Mouse (Mus musculus) midbrain, embryonic 15.5 days (tissue): Measurements from ENCODE around the gene Trappc4. TPM values are rescaled to one million over a fixed set of nuclear protein-coding genes. Genes with fewer than 3 reads are reported as not detected.
A peak's percentile ranks its signal among the peaks of the same experiment; 100 is the strongest.

ENCODE experiments used
- ATAC-seq: fragments of 200-750 bp; cut with Nextera tagmentation; replicated peaks from 2 replicates; pipeline ENCODE4 v1.8.0; 2017; ENCODE audit warnings: moderate TSS enrichment
- H3K27ac ChIP-seq: fragments of 300-500 bp; sonication (generic); 2 replicates; pipeline ENCODE4 v1.5.1; 2015; ENCODE audit warnings: mild to moderate bottlenecking, inconsistent platforms
- H3K27me3 ChIP-seq: fragments of 300-500 bp; sonication (generic); replicated peaks from 2 replicates; pipeline ENCODE4 v1.6.1; 2015; ENCODE audit warnings: inconsistent platforms
- H3K36me3 ChIP-seq: fragments of 300-500 bp; sonication (generic); replicated peaks from 2 replicates; pipeline ENCODE4 v1.6.1; 2015; ENCODE audit warnings: inconsistent platforms
- H3K4me1 ChIP-seq: fragments of 300-500 bp; sonication (generic); 2 replicates; pipeline ENCODE4 v1.6.1; 2015; ENCODE audit warnings: inconsistent platforms
- H3K4me2 ChIP-seq: fragments of 300-500 bp; sonication (generic); 2 replicates; pipeline ENCODE4 v1.6.1; 2015; ENCODE audit warnings: inconsistent platforms, mild to moderate bottlenecking, moderate library complexity
- H3K4me3 ChIP-seq: fragments of 300-500 bp; sonication (generic); 2 replicates; pipeline ENCODE4 v1.5.1; 2015; ENCODE audit warnings: mild to moderate bottlenecking, inconsistent platforms
- H3K9ac ChIP-seq: fragments of 300-500 bp; sonication (generic); 2 replicates; pipeline ENCODE4 v1.6.1; 2015; ENCODE audit warnings: mild to moderate bottlenecking, inconsistent platforms
- H3K9me3 ChIP-seq: fragments of 300-500 bp; sonication (generic); 2 replicates; pipeline ENCODE4 v1.6.1; 2016; ENCODE audit warnings: inconsistent platforms
- WGBS: fragments of 180-500 bp; shearing (Covaris S2); methylation state at CpG from one replicate; pipeline ENCODE4 v1.1.7; 2015; ENCODE audit warnings: mixed read lengths; 5-methylcytosine and 5-hydroxymethylcytosine counted together
- polyA plus RNA-seq: library from polyadenylated mRNA; unstranded; fragments of >200 nt; fragmentation: Nextera tagmentation; extraction: Ambion mirVana; gene quantifications from 2 replicates; pipeline ENCODE4 v1.2.1, GENCODE M21; 2015

The Trappc4 gene
- polyA plus RNA-seq, 1 experiment from 2014 or later = 317 TPM

DNA sequence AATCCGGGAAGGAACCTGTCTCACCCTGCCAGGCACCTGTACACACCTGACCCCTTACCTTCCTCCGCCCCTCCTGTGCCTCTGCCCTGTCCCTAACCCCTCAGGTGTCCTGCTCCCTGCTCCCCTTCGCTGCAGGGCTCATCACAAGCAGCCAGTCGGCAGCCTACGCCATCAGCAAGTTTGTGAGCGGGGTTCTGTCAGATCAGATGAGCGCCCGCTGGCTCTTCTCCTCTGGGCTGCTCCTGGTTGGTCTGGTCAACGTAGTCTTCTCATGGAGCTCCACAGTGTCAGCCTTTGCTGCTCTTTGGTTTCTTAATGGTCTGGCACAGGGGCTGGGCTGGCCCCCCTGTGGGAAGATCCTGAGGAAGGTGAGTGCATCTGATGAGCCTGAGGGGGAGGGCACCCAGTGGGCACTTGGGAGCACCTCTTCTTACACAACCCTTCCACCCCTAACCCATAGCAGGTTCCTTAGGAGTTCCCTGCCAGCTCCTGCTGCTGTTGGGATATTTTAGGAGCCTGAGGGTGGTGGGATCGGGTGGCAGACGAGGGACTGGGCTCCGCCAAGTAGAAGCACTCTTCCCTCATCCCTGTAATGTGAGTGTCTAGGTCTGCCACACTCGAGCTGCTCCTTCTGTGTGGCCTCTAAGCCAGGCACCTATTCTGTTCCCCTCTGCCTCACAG is 8.1 kb downstream of the Trappc4 start:
- Histone ChIP-seq H3K9ac (no peak overlapping the region), H3K27ac (no peak overlapping the region), H3K27me3 (no peaks in the 10 kb centered on the region), H3K4me1 (peaks cover 28% of the 10 kb centered on the region), H3K4me2 (no peak overlapping the region), H3K9me3 (no peaks in the 10 kb centered on the region), H3K36me3 (peaks cover 40% of the 10 kb centered on the region), H3K4me3 (no peak overlapping the region)
- no peak for ATAC-seq
- WGBS = 83% methylated on average over 13 of the region's 13 CpGs

DNA sequence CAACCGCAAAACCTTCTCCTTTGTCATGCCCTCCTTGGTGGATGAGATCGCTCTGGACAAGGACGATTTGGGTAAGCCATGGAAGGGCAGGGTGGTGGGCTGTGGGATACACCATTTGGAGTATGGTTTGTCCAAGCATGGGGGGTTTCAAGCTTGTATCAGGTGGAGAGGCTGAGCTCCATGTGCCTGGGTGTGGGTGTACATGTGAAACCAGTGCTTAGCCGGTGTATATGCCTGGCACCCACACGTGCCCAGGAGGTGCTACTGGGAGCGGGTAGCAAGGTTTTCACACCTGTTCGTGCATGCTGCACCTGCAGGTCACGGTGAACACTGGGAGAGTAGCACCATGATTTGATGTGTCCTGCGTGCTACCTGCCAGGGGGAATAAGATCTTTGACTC is 8.8 kb downstream of the Trappc4 start:
- peaks cover 28% of the 10 kb centered on the region for H3K4me1 ChIP-seq
- H3K36me3 ChIP-seq = peaks cover 33% of the 10 kb centered on the region; the same call in 1 of the 2 replicates
- peak overlapping the region; percentile 92; the same call in 1 of the 2 replicates for H3K9ac ChIP-seq
- peak overlapping the region; percentile 93 for H3K4me2 ChIP-seq
- H3K4me3 ChIP-seq = peak overlapping the region; percentile 94; the same call in 1 of the 2 replicates
- H3K9me3 ChIP-seq = no peaks in the 10 kb centered on the region
- no peaks in the 10 kb centered on the region for H3K27me3 ChIP-seq
- no peak overlapping the region for H3K27ac ChIP-seq
- ATAC-seq = no peak
- WGBS = 86% methylated on average over 9 of the region's 9 CpGs

DNA sequence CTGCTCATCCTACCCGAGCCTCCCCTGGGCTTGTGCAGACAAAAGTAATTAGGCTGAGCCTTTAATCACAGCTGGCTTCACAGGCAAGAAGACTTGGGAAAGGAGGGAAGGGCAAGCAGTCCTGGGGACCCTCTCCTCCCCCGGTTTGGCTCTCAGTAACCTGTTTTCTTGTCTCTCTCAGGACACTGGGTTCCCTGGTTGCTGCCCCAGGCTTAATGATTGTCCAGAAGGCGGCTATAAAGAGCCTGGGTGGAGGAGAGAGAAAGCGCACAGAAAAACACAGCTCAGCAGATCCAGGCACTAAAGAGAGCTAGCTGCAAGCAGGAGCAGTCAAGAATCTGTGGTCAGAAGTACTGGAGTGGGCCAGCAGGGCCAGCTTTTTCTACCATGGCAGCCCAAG is 9.3 kb downstream of the Trappc4 start:
- 15% methylated on average over 4 of the region's 4 CpGs for WGBS

DNA sequence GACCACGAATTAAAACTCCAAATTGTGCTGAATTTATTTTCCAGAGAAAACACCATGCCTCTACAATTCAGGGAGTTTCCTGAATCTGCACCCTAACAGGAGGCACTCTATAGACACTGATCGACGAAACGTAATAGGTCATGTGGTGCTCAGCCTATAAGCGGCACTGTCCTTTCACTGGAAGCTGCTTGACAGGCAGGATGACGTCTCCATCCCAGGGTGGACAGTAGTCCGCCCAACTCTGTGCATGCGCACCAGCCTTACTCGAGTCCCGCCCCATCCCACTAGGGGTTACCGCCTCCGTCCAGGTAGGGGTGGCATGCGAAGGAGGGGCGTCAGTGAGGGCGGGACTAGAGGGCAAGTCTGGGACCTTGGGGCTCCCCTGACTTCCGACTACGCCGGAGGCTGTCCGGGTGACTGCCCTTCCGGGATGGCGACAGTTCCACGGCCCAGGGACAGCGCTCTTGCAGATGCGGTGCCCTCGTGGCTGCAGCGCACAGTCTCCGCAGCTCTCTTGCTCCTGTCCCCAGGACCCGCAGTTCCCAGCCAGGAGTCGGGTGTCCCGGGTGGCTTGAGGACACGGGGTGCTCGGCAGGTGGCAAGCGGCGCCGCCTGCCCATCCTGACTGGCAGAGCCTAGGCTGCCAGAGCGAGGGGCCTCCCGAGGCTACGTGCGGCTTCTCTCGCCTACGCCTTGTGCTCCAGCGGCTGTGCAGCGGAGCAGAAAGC is 10.6 kb downstream of the Trappc4 start, which contains the start of gene Slc37a4:
Gene Slc37a4 (plus strand): TSS at position 169 of the 728 bp plus-strand sequence.
- peak; percentile 98 for ATAC-seq

More for the DNA sequence above, 9.3 kb downstream of the Trappc4 start:
- ATAC-seq = no peak
- Histone ChIP-seq H3K4me3 (peak overlapping the region; percentile 94), H3K36me3 (peaks cover 29% of the 10 kb centered on the region; the same call in 1 of the 2 replicates), H3K27ac (peak overlapping the region; percentile 4; the same call in 1 of the 2 replicates), H3K9me3 (no peaks in the 10 kb centered on the region), H3K4me1 (peaks cover 28% of the 10 kb centered on the region), H3K27me3 (no peaks in the 10 kb centered on the region), H3K4me2 (peak overlapping the region; percentile 93), H3K9ac (peak overlapping the region; percentile 92; the same call in 1 of the 2 replicates)

DNA sequence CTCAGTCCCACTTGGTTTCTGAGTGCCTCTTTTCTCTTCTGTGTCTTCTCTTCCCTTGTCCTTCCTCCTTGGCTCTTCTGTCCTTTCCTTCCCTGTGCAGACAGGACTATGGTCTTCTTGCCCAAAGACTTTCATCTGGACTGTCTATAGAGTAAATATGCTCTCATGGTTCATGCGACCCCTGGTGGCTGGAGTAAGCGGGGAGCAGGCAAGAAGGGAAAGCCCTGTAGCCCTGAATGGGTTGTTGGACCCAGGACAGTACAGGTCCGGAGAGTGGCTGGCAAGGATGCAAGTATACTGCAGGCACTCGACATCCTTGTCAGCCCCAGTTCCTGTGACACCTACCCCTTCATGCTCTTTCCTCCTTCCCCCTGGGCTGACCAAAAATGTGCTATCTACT is 15.9 kb downstream of the Trappc4 start:
- 0 out of 2 replicates have a peak, but pooled peaks cover 5% of the 10 kb centered on the region for H3K4me1 ChIP-seq
- H3K4me3 ChIP-seq = no peak overlapping the region
- no peaks in the 10 kb centered on the region for H3K9me3 ChIP-seq
- no peak overlapping the region for H3K9ac ChIP-seq
- no peak overlapping the region for H3K4me2 ChIP-seq
- ATAC-seq = peak; percentile 9; the same call in 1 of the 2 replicates
- 33% methylated on average over 4 of the region's 4 CpGs for WGBS
- H3K36me3 ChIP-seq = peaks cover 40% of the 10 kb centered on the region
- H3K27ac ChIP-seq = no peak overlapping the region
- no peaks in the 10 kb centered on the region for H3K27me3 ChIP-seq

More for the DNA sequence above, 10.6 kb downstream of the Trappc4 start, which contains the start of gene Slc37a4:
- Histone ChIP-seq H3K4me1 (peaks cover 28% of the 10 kb centered on the region), H3K4me3 (peak within 1 kb of the TSS; percentile 94), H3K9ac (peak within 1 kb of the TSS; percentile 92), H3K27ac (peak within 1 kb of the TSS; percentile 89), H3K36me3 (peaks cover 20% of the 10 kb centered on the region; the same call in 1 of the 2 replicates), H3K4me2 (peak within 1 kb of the TSS; percentile 93), H3K27me3 (no peaks in the 10 kb centered on the region), H3K9me3 (no peaks in the 10 kb centered on the region)
- WGBS = under 1% methylated on average over 43 of the region's 43 CpGs

DNA sequence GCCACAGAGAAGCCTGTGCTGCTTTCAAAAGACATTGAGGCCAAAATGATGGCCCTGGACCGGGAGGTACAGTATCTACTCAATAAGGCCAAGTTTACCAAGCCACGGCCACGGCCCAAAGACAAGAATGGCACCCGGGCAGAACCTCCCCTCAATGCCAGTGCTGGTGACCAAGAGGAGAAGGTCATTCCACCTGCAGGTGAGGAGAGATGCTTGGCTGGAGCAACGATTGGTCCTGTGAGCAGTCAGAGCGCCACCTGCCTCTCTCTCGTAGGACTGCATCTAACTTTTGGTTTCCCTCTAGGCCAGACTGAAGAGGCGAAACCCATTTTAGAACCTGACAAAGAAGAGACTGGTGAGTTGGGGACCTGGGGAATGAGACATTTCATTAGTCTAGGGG is 18.1 kb downstream of the Trappc4 start:
- no peak for ATAC-seq
- Histone ChIP-seq H3K27ac (no peak overlapping the region), H3K4me3 (no peak overlapping the region), H3K4me1 (no peaks in the 10 kb centered on the region), H3K36me3 (peaks cover 62% of the 10 kb centered on the region), H3K4me2 (no peak overlapping the region), H3K9ac (no peak overlapping the region), H3K27me3 (no peaks in the 10 kb centered on the region), H3K9me3 (no peaks in the 10 kb centered on the region)
- WGBS = 61% methylated on average over 8 of the region's 8 CpGs

DNA sequence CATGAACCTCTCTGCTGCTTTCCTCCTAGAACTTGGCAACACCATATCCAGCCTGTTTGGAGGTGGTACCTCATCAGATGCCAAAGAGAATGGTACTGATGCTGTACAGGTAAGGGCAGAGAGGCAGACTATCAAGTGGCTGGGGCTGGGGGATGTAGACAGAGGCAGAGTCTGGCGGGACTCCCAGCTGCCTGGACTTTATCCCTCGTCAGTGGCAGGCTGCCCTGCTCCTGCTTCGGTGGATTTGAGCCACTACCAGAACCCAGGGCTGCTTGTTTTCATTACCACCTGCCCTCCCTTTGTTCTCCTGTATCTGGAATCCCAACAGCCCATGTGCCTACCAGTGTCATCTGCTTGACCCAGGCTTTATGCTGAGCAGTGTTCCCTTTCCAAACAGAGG is 20.2 kb downstream of the Trappc4 start:
- no peak overlapping the region for H3K4me2 ChIP-seq
- H3K36me3 ChIP-seq = peaks cover 81% of the 10 kb centered on the region
- H3K9ac ChIP-seq = no peak overlapping the region
- H3K9me3 ChIP-seq = no peaks in the 10 kb centered on the region
- H3K4me1 ChIP-seq = no peaks in the 10 kb centered on the region
- H3K27ac ChIP-seq = no peak overlapping the region
- ATAC-seq = no peak
- no peaks in the 10 kb centered on the region for H3K27me3 ChIP-seq
- WGBS = 73% methylated on average over 3 of the region's 3 CpGs
- no peak overlapping the region for H3K4me3 ChIP-seq

DNA sequence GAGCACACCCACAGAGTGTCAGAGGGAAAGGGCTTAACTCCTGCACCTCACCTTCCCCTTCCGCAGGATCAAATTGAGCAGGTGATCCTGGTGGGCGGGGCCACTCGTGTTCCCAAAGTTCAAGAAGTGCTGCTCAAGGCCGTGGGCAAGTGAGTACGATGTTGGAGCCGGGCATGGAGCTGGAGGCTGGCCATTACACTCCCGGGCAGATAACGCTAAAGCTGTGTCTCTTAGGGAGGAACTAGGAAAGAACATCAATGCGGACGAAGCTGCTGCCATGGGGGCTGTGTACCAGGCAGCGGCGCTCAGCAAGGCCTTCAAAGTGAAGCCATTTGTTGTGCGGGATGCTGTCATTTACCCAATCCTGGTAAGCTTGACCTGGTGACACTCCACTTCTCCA is 22.8 kb downstream of the Trappc4 start:
- peaks cover 79% of the 10 kb centered on the region for H3K36me3 ChIP-seq
- ATAC-seq = no peak
- 93% methylated on average over 13 of the region's 13 CpGs for WGBS

DNA sequence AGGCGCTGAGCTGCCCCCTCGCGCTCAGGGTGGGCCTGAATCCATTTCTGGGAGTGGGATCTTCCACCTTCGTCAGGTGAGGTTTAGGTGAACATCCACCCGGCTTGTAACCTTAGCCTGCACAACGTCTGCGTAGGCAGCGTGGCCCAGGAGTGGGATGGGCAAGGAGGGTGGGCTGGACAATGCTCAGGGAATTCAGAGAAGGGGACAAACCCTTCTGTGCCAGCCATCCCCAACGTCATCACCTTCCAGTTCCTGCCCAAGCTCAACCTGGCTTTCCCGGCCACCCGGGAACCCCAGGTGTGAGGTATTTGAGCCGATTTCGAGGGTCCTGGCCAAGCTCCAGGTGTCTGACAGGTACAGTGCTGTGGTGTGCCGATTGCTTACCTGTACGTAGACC is 27.5 kb downstream of the Trappc4 start:
- peaks cover 38% of the 10 kb centered on the region for H3K36me3 ChIP-seq
- peak; percentile 51 for ATAC-seq
- H3K4me1 ChIP-seq = peaks cover 17% of the 10 kb centered on the region
- peak overlapping the region; percentile 87 for H3K4me2 ChIP-seq
- H3K4me3 ChIP-seq = peak overlapping the region; percentile 77
- peak overlapping the region; percentile 87 for H3K27ac ChIP-seq
- no peaks in the 10 kb centered on the region for H3K9me3 ChIP-seq
- peak overlapping the region; percentile 80 for H3K9ac ChIP-seq
- WGBS = 11% methylated on average over 15 of the region's 15 CpGs
- no peaks in the 10 kb centered on the region for H3K27me3 ChIP-seq

More for the DNA sequence above, 22.8 kb downstream of the Trappc4 start:
- Histone ChIP-seq H3K9ac (no peak overlapping the region), H3K9me3 (no peaks in the 10 kb centered on the region), H3K27me3 (no peaks in the 10 kb centered on the region), H3K4me2 (no peak overlapping the region), H3K4me3 (no peak overlapping the region), H3K4me1 (peaks cover 12% of the 10 kb centered on the region), H3K27ac (no peak overlapping the region)

DNA sequence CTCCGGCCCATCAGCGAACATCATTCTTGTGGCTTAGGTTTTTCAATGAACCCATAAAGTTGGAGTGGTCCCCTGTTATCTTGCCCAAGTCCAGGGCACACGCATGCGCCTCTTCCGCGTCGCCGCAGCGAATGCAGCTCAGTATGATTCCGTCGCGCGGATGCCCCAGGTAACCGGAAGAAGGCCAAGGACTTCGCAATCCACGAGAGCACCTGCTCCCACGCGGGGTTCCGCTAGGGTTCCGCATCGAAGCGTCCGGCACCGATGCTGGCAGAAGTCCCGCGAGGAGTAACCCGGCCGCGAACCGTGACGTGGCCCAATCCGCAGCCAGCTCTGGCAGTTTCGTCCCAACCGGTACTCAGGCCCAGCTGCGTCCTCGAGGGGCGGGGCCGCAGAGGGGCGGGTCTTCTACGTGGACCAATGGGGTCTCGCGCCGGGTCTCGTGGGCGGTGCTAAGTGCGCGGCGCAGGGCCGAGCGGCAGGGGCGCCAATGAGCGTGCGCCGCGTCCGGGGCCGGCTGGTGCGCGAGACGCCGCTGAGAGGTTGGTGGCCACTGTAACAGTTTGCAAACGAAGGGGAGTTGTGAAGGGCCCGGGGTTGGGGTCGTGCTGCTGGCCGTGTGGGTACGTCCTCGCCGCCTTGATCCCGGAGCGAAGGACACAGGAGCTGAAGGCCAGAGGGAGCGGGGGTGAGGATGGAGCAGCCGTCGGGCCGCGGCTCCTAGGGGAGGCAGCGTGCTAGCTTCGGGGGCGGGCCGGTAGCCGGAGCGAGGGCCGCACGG is 28.2 kb downstream of the Trappc4 start, which contains the start of gene Hyou1:
Gene Hyou1 (plus strand): TSS at position 437 of the 781 bp plus-strand sequence.
- Histone ChIP-seq H3K27me3 (no peaks in the 10 kb centered on the region), H3K9ac (peak within 1 kb of the TSS; percentile 80), H3K36me3 (peaks cover 32% of the 10 kb centered on the region), H3K27ac (peak within 1 kb of the TSS; percentile 87), H3K4me3 (peak within 1 kb of the TSS; percentile 77), H3K4me1 (peaks cover 17% of the 10 kb centered on the region), H3K9me3 (no peaks in the 10 kb centered on the region), H3K4me2 (peak within 1 kb of the TSS; percentile 87)
- WGBS = under 1% methylated on average over 83 of the region's 83 CpGs
- ATAC-seq = peak; percentile 98

DNA sequence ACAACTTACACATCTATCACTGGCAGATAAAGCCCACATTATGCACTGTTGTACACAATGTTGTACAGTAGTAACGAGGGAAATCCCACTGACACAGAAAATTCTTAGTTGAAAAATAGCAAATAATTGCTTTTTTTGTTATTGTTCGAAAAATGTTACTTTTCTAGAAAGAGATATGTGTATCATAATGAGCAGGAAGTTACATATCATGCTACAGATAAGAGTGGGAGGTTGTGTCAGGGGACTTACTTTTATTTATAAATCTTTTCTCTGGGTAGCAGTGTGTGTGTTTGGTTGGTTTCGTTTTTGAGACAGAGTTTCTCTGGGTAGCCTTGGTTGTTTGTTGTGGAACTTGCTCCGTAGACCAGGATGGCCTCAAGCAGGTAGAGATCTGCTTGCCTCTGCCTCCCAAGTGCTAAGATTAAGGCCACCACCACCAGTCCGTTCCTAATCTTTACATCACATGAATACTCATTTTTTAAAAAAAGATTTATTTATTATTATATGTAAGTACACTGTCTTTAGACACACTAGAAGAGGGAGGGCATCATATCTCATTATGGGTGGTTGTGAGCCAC is 29.2 kb downstream of the Trappc4 start:
- H3K4me2 ChIP-seq = peak overlapping the region; percentile 57
- peak overlapping the region; percentile 66; the same call in 1 of the 2 replicates for H3K9ac ChIP-seq
- H3K9me3 ChIP-seq = no peaks in the 10 kb centered on the region
- peaks cover 17% of the 10 kb centered on the region for H3K4me1 ChIP-seq
- H3K27me3 ChIP-seq = no peaks in the 10 kb centered on the region
- 89% methylated on average over 5 of the region's 5 CpGs for WGBS
- peaks cover 23% of the 10 kb centered on the region for H3K36me3 ChIP-seq
- peak overlapping the region; percentile 87 for H3K27ac ChIP-seq
- ATAC-seq = no peak
- H3K4me3 ChIP-seq = peak overlapping the region; percentile 77
